Mouse (Mus musculus) embryonic facial prominence, embryonic 15.5 days (tissue): ENCODE measurements around the gene Nop14. TPM values are rescaled to one million over a fixed set of nuclear protein-coding genes. Genes with fewer than 3 reads are reported as not detected.
"Not testable (repeated sequence)": the region's sequence is repeated elsewhere in the genome, so short reads cannot be mapped to it uniquely, and the experiment has no call there.

ENCODE experiments used
- ATAC-seq: fragments of 200-750 bp; cut with Nextera tagmentation; 2 replicates; pipeline ENCODE4 v1.8.0; 2017; ENCODE audit warnings: low read depth, moderate TSS enrichment; ENCODE audit not compliant: insufficient number of reproducible peaks, low FRiP score, low TSS enrichment
- H3K27ac ChIP-seq: fragments of 300-500 bp; sonication (generic); replicated peaks from 2 replicates; pipeline ENCODE4 v1.5.1; 2015; ENCODE audit warnings: mild to moderate bottlenecking, inconsistent platforms
- H3K27me3 ChIP-seq: fragments of 300-500 bp; sonication (generic); 2 replicates; pipeline ENCODE4 v1.6.1; 2015; ENCODE audit warnings: inconsistent platforms
- H3K36me3 ChIP-seq: fragments of 300-500 bp; sonication (generic); 2 replicates; pipeline ENCODE4 v1.6.1; 2015; ENCODE audit warnings: mild to moderate bottlenecking, inconsistent platforms
- H3K4me1 ChIP-seq: fragments of 300-500 bp; sonication (generic); 2 replicates; pipeline ENCODE4 v1.6.1; 2015; ENCODE audit warnings: inconsistent platforms
- H3K4me2 ChIP-seq: fragments of 300-500 bp; sonication (generic); replicated peaks from 2 replicates; pipeline ENCODE4 v1.6.1; 2015; ENCODE audit warnings: mild to moderate bottlenecking, inconsistent platforms
- H3K4me3 ChIP-seq: fragments of 300-500 bp; sonication (generic); replicated peaks from 2 replicates; pipeline ENCODE4 v1.5.1; 2015; ENCODE audit warnings: mild to moderate bottlenecking, inconsistent platforms
- H3K9ac ChIP-seq: fragments of 300-500 bp; sonication (generic); 2 replicates; pipeline ENCODE4 v1.6.1; 2015; ENCODE audit warnings: inconsistent platforms
- H3K9me3 ChIP-seq: fragments of 300-500 bp; sonication (generic); replicated peaks from 2 replicates; pipeline ENCODE4 v1.6.1; 2016; ENCODE audit warnings: inconsistent platforms
- WGBS: fragments of 180-500 bp; shearing (Covaris S2); methylation state at CpG from one replicate; pipeline ENCODE4 v1.1.7; 2015; 5-methylcytosine and 5-hydroxymethylcytosine counted together
- polyA plus RNA-seq: library from polyadenylated mRNA; unstranded; fragments of >200 nt; fragmentation: Nextera tagmentation; extraction: Ambion mirVana; gene quantifications from 2 replicates; pipeline ENCODE4 v1.2.1, GENCODE M21; 2015

Nop14 gene
- polyA plus RNA-seq, 1 experiment from 2014 or later, result 23.3 TPM

DNA sequence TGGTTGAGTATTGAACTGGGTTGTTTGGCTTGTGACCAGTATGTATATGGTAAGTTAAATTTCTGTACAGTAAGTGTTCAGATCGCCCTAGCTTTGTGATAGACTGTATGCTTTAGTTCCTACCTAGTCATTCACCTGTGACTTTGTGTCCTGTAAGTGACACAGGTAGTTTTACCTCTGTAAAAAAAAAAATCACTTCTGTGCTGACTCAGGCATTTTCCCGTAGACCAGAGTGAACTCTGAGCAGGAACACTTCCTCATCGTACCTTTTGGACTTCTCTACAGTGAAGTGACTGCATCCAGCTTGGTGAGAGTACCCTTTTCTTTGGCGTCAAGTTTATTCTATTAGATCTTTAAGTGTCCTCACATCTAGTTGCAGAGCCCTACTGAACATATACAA is 50.0 kb downstream of the Nop14 start:
- H3K4me3 ChIP-seq, result no peak overlapping the region
- H3K9ac ChIP-seq, result no peak overlapping the region
- no peak overlapping the region for H3K4me2 ChIP-seq
- no peaks in the 10 kb centered on the region for H3K9me3 ChIP-seq
- no peaks in the 10 kb centered on the region for H3K4me1 ChIP-seq
- no peak overlapping the region for H3K27ac ChIP-seq
- no peak for ATAC-seq
- no peaks in the 10 kb centered on the region for H3K27me3 ChIP-seq
- peaks cover 75% of the 10 kb centered on the region for H3K36me3 ChIP-seq
- WGBS, result 85% methylated on average over 4 of the region's 4 CpGs

DNA sequence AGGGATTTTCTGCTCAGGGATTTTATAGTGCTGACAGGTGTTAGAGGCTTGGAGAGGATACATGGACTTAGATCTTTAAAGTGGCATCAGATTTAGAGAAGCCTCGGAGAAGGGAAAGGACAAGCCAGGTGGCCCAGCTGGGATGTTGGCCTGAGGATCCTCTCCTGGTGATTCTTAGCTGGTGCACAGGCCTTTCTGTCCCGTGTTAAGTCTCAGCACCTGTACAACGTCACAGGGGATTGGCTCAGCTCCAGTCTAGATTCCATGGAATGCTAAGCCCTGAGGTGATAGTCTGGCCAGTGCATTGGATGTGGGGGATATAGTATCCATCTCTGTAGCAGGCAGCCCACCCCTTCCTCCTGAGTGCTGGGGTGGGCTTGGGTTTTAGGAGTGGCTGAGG is 51.7 kb downstream of the Nop14 start:
- Histone ChIP-seq H3K27ac (no peak overlapping the region), H3K4me2 (no peak overlapping the region), H3K9ac (no peak overlapping the region), H3K4me1 (no peaks in the 10 kb centered on the region), H3K4me3 (no peak overlapping the region), H3K36me3 (peaks cover 66% of the 10 kb centered on the region), H3K9me3 (no peaks in the 10 kb centered on the region), H3K27me3 (no peaks in the 10 kb centered on the region)
- 64% methylated on average over 3 of the region's 3 CpGs for WGBS
- ATAC-seq, result no peak

DNA sequence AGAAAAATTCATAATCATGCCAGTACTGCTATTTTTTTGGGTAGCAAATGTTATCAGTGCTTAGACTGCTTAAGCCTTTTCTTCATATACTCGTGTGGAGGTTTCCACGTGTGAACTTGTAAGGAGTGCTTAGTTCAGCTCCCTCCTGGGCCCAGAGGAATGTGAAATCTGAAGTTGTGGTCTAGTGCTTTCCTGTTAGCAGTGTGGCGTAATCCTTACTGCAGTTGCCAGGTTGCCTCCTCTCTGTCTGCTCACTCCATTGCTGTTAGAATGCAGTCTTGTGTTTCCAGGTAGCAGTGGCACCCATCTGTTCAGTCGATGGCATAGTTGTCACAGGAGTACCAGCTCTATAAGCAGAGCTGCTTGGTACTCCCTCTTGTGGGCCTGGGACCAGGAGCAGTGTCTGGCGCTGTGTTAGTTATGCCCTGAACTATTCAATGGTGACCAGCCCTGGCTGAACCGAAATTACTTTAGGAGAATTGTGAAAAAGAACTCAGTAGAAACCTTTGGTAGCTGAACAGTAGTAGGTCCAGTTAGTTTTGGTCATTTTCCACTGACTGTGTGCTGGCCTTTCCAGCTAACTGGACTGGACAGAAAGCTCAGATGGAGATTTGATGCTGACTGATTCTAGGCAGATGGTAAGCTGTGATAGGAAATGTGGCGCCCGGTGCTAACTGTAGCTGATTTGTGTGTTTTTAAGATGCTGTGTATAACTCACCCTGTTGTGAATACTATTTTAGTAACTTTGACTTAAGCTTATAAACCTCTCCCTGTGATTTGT is 52.7 kb downstream of the Nop14 start:
- Histone ChIP-seq H3K36me3 (peaks cover 67% of the 10 kb centered on the region), H3K9ac (no peak overlapping the region), H3K4me2 (no peak overlapping the region), H3K27ac (no peak overlapping the region), H3K27me3 (no peaks in the 10 kb centered on the region), H3K4me3 (no peak overlapping the region), H3K4me1 (no peaks in the 10 kb centered on the region), H3K9me3 (no peaks in the 10 kb centered on the region)
- ATAC-seq, result no peak
- WGBS, result 80% methylated on average over 8 of the region's 8 CpGs

DNA sequence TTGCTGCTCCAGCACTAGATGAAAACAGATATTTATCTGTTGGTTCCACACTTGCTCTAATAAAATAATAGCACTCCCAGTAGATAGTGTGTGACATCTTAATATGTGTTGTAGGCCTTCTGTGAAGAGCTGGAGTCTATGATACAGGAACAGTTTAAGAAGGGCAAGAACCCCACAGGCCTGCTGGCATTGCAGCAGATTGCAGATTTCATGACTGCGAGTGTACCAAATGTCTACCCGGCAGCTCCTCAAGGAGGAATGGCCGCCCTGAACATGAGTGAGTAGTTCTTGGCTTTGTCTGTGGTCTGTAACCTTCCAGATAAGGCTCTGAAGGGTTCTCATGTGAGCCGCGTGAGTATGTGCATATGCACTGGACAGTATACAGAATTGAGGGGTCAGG is 55.4 kb downstream of the Nop14 start:
- Histone ChIP-seq H3K4me1 (no peaks in the 10 kb centered on the region), H3K27ac (no peak overlapping the region), H3K4me3 (no peak overlapping the region), H3K27me3 (no peaks in the 10 kb centered on the region), H3K9ac (no peak overlapping the region), H3K36me3 (peaks cover 57% of the 10 kb centered on the region), H3K4me2 (no peak overlapping the region), H3K9me3 (no peaks in the 10 kb centered on the region)
- ATAC-seq, result no peak
- 96% methylated on average over 5 of the region's 5 CpGs for WGBS

DNA sequence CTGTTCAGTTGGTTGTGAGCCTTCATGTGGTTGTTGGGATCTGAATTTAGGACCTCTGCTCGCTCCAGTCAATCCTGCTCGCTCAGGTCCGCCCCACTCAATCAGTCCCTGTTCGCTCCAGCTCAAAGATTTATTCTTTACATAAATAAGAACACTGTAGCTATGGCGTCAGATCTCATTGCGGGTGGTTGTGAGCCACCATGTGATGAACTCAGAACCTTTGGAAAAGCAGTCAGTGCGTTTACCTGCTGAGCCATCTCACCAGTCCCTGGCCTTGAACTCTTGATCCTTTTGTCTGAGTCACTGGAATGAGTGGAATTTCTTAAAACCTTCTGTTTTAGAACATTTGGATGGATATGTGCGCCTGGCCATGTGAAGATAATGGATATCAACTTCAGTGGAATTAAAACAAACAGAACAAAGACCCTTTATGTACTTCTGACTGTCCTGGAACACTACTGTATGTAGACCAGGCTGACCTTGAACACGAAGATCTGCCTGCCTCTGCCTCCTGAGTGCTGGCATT is 66.7 kb downstream of the Nop14 start:
- ATAC-seq, result no peak
- Histone ChIP-seq H3K4me2 (no peak overlapping the region), H3K27me3 (no peaks in the 10 kb centered on the region), H3K9me3 (no peaks in the 10 kb centered on the region), H3K36me3 (peaks cover 12% of the 10 kb centered on the region), H3K9ac (no peak overlapping the region), H3K27ac (no peak overlapping the region), H3K4me1 (peaks cover 8% of the 10 kb centered on the region; the same call in 1 of the 2 replicates), H3K4me3 (no peak overlapping the region)
- 95% methylated on average over 9 of the region's 9 CpGs for WGBS

DNA sequence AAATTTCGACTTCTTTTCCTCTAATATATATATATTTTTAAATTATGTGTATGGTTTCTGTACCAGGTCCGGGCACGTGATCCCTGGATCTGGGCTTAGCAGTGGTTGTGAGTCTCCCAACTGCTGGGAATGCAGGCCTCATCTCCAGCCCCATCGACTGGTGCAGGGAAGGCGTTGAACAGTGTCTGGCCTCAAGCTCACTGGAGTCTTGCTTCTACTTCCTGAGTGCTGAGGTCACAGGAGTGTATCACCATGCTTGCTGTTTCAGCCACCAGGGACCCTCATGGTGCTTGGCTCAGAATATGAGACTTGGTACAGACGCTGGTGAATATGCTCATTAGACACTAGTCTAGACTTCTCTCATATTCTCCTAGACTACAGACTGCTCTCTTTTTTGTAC is 67.3 kb downstream of the Nop14 start:
- Histone ChIP-seq H3K4me1 (peaks cover 8% of the 10 kb centered on the region; the same call in 1 of the 2 replicates), H3K4me2 (no peak overlapping the region), H3K9ac (no peak overlapping the region), H3K4me3 (no peak overlapping the region), H3K27ac (no peak overlapping the region), H3K27me3 (no peaks in the 10 kb centered on the region), H3K9me3 (no peaks in the 10 kb centered on the region), H3K36me3 (peaks cover 6% of the 10 kb centered on the region)
- 94% methylated on average over 6 of the region's 6 CpGs for WGBS
- ATAC-seq, result no peak

DNA sequence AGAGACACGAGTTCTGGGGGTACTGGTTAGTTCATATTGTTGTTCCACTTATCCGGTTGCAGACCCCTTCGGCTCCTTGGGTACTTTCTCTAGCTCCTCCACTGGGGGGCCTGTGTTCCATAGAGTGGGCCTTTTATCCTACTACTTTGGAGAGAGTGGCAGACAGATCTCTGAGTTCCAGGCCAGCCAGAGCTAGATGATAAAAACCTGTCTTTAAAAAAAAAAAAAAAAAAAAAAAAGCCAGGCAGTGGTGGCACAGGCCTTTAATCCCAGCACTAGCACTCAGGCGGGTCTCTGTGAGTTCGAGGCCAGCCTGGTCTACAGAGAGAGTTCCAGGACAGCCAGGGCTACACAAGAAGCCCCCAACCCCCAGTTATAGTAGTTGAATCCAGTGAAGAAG is 67.7 kb downstream of the Nop14 start:
- H3K9ac ChIP-seq, H3K9me3 ChIP-seq, ATAC-seq, H3K27me3 ChIP-seq, H3K36me3 ChIP-seq, H3K27ac ChIP-seq, H3K4me3 ChIP-seq, H3K4me1 ChIP-seq, H3K4me2 ChIP-seq: not testable (repeated sequence)
- WGBS, result 86% methylated on average over 5 of the region's 5 CpGs

DNA sequence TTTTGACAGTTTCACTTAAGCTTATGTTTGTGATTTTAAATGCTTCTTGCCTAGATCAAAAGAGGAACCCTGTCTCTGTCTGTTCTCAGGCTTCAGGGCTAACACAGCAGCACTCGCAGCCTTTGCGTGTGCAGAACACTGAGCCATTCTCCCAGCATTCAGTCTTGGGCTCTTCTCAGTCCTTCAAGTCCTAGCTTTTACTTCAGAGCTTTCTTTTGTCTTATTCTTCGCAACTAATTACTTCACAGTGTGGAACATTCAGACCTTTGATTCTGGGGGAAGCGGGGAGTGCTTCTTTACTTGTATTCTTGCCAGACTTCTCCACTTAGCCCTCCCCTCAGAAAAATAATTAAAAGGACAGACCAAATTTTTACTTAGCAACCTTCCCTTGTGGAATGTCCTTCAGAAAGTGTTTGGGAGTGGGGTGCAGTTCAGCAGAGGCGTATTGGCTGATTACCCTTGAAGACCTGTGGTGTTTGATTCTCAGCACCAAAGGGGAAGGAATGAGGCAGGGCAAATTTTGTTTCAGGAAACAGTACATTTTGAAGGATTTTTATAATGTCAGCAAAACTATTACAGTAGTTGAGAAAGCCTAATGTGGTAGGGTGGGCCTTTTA is 68.5 kb downstream of the Nop14 start:
- 55% methylated on average over 5 of the region's 5 CpGs for WGBS
- H3K27ac ChIP-seq, result no peak overlapping the region

DNA sequence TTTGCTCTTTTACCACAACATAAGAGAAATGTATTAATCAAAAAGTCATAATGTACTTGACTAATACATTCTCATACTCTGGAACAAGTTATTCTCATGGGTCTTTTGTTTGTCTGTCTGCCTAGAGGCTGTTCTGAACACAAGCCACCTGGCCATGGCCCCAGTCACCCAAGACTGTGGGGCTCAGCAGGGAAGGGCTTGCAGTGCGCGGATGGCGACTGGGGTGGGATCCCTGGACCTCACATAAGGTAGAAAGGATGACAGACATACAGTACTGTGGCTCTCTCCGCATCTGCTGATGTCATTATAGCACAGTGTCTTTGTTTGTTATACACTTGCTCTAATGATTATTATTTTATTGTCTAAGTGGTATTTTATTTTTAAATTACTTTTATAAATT is 69.2 kb downstream of the Nop14 start:
- no peak overlapping the region for H3K4me2 ChIP-seq
- no peak overlapping the region for H3K27ac ChIP-seq
- 48% methylated on average over 4 of the region's 4 CpGs for WGBS
- H3K9me3 ChIP-seq, result no peaks in the 10 kb centered on the region
- H3K27me3 ChIP-seq, result no peaks in the 10 kb centered on the region
- peaks cover 5% of the 10 kb centered on the region for H3K36me3 ChIP-seq
- H3K4me3 ChIP-seq, result no peak overlapping the region
- H3K9ac ChIP-seq, result no peak overlapping the region
- H3K4me1 ChIP-seq, result peaks cover 8% of the 10 kb centered on the region; the same call in 1 of the 2 replicates
- no peak for ATAC-seq

More for the DNA sequence above, 68.5 kb downstream of the Nop14 start:
- Histone ChIP-seq H3K9ac (no peak overlapping the region), H3K9me3 (no peaks in the 10 kb centered on the region), H3K27me3 (no peaks in the 10 kb centered on the region), H3K4me2 (no peak overlapping the region), H3K4me1 (peaks cover 8% of the 10 kb centered on the region; the same call in 1 of the 2 replicates), H3K4me3 (no peak overlapping the region), H3K36me3 (peaks cover 5% of the 10 kb centered on the region)
- no peak for ATAC-seq

DNA sequence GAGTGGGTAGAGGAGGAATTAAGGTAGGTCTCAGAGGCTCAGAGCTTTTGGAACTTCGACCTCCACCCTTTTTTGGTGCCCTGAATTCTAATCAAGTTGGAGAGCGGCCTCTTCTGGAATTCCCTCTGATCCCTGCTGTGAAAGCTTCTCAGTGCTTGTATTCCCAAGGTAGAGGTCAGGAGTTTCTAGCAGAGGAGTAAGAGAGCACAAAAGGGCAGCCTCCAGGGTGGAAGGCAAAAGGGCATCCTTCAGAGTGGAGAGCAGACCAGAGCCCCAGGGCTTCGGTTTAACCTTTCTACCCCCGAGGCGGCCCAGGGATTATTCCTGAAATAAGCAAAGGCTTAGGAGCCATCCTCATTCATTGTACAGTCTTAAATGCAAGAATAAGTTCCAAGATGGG is 69.9 kb downstream of the Nop14 start:
- peaks cover 10% of the 10 kb centered on the region; the same call in 1 of the 2 replicates for H3K4me1 ChIP-seq
- no peak overlapping the region for H3K9ac ChIP-seq
- H3K27me3 ChIP-seq, result no peaks in the 10 kb centered on the region
- H3K27ac ChIP-seq, result no peak overlapping the region
- H3K4me3 ChIP-seq, result no peak overlapping the region
- no peak for ATAC-seq
- H3K9me3 ChIP-seq, result no peaks in the 10 kb centered on the region
- WGBS, result 22% methylated on average over 5 of the region's 5 CpGs
- H3K4me2 ChIP-seq, result no peak overlapping the region
- peaks cover 5% of the 10 kb centered on the region for H3K36me3 ChIP-seq
